Mouse (Mus musculus) thymus, adult 2 months (tissue): ENCODE results near the gene Epha6. TPM values are rescaled to one million over a fixed set of nuclear protein-coding genes. Genes with fewer than 3 reads are reported as not detected.

ENCODE experiments used
- DNase-seq: peaks from one replicate; pipeline ENCODE4 v3.0.0; 2021
- H3K27ac ChIP-seq: fragments of 200-500 bp; 2 replicates; pipeline ENCODE4 v1.5.1; 2012; ENCODE audit warnings: low read length, control low read depth; ENCODE audit not compliant: control insufficient read depth, insufficient read depth
- H3K27me3 ChIP-seq: fragments of 200-500 bp; 2 replicates; pipeline ENCODE4 v1.6.1; 2012; ENCODE audit warnings: mild to moderate bottlenecking, low read length, moderate library complexity, mixed read lengths; ENCODE audit not compliant: control insufficient read depth, insufficient read depth
- H3K36me3 ChIP-seq: fragments of 200-500 bp; 2 replicates; pipeline ENCODE4 v1.6.1; 2012; ENCODE audit warnings: mild to moderate bottlenecking, low read length, moderate library complexity; ENCODE audit not compliant: control insufficient read depth, insufficient read depth
- H3K4me1 ChIP-seq: fragments of 200-500 bp; replicated peaks from 2 replicates; pipeline ENCODE4 v1.6.1; 2012; ENCODE audit warnings: low read length; ENCODE audit not compliant: control insufficient read depth, insufficient read depth
- H3K4me3 ChIP-seq: fragments of 200-500 bp; 2 replicates; pipeline ENCODE4 v1.5.1; 2012; ENCODE audit warnings: mild to moderate bottlenecking, low read length, control low read depth, moderate library complexity; ENCODE audit not compliant: control insufficient read depth, insufficient read depth
- CTCF ChIP-seq: fragments of 200-500 bp; IDR thresholded peaks from 2 replicates; pipeline ENCODE4 v1.5.1; 2012; ENCODE audit warnings: mild to moderate bottlenecking, control low read depth, low read length, moderate library complexity, borderline replicate concordance; ENCODE audit not compliant: control insufficient read depth, poor library complexity, insufficient read depth; ENCODE audit errors: extremely low read depth
- POLR2A ChIP-seq: fragments of 200-500 bp; IDR thresholded peaks from 2 replicates; pipeline ENCODE4 v1.6.1; 2012; ENCODE audit warnings: mild to moderate bottlenecking, low read length, control low read depth, moderate library complexity; ENCODE audit not compliant: control insufficient read depth, poor library complexity, insufficient read depth; ENCODE audit errors: extremely low read depth
- WGBS: fragments of 180-500 bp; shearing (Covaris S2); methylation state at CpG from one replicate; pipeline ENCODE4 v1.1.7; 2018; 5-methylcytosine and 5-hydroxymethylcytosine counted together
- polyA plus RNA-seq: library from polyadenylated mRNA; depleted of rRNA; stranded (reverse); fragments of >200 nt; gene quantifications from 2 replicates; pipeline ENCODE4 v1.2.3, GENCODE M21; 2012

The Epha6 gene
- polyA plus RNA-seq, 1 experiment = not detected

DNA sequence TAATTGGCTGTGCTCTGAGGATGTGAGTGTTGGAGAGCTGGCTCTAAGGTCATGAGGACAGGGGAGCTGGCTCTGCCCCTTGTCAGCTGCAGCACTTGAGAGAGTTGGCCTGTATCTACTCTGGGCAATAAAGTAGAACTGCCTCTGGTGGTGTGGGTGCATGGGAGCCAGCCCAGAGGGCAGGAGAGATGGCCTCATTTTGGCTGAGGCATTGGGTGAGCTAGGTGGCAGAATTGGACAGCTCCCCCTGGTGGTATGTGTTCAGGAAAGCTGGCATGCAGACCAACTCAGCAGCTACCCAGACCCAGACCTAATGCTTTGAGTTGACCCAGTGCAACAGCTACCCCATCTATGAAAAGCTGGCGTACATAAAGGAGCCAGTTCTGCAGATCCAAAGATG lies 170.0 kb downstream of the Epha6 start:
- H3K4me3 ChIP-seq = no peak overlapping the region
- no peaks in the 10 kb centered on the region for H3K36me3 ChIP-seq
- no peak for TF ChIP-seq CTCF
- no peak for TF ChIP-seq POLR2A
- no peak overlapping the region for H3K27ac ChIP-seq
- no peak for DNase-seq
- no peaks in the 10 kb centered on the region for H3K4me1 ChIP-seq
- WGBS = 66% methylated on average over 1 of the region's 1 CpGs
- no peaks in the 10 kb centered on the region for H3K27me3 ChIP-seq

DNA sequence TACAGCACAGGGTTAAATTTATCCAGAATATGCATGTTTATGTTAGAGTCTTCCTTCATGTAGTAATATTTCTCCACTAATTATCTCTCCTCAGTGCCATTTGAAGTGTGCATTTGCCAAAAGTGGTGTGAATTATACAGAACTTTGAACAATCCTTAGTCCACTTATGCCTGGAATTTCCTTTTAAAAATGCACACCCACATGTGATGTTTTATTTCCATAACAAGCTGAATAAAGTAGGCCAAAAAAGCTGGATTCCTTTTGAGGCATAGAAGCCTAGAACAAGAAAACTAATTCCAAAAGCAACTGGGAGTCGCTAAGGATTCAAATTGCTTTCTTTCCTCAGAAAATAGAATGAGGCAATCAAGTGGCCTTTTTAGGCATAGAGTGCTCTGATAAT lies 171.1 kb downstream of the Epha6 start:
- Histone ChIP-seq H3K27me3 (no peaks in the 10 kb centered on the region), H3K4me3 (no peak overlapping the region), H3K4me1 (no peaks in the 10 kb centered on the region), H3K27ac (no peak overlapping the region), H3K36me3 (no peaks in the 10 kb centered on the region)
- TF ChIP-seq POLR2A (no peak), CTCF (no peak)
- 91% methylated on average over 1 of the region's 1 CpGs for WGBS
- no peak for DNase-seq

DNA sequence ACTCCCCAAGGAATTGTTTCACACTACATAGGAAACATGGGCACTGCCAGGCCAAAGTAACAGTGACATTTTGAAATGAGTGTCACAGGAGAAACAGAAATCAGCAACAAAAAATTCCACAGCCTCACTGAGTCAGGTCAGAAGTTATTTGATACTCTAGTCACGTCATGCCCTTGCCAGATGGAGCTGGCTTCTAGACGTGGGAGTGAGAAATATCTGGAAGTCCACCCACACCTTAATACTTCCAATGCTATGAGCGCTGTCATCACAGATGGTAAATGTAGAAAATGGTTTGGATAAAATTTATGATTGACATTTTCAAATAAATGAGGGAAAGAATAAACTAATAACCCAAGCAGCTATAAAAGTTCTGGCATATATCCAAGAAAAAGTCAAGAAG lies 210.0 kb downstream of the Epha6 start:
- no peak overlapping the region for H3K27ac ChIP-seq
- H3K36me3 ChIP-seq = no peaks in the 10 kb centered on the region
- H3K27me3 ChIP-seq = no peaks in the 10 kb centered on the region
- no peak for DNase-seq
- 82% methylated on average over 3 of the region's 3 CpGs for WGBS
- TF ChIP-seq POLR2A (no peak), CTCF (no peak)
- H3K4me1 ChIP-seq = no peaks in the 10 kb centered on the region
- no peak overlapping the region for H3K4me3 ChIP-seq

DNA sequence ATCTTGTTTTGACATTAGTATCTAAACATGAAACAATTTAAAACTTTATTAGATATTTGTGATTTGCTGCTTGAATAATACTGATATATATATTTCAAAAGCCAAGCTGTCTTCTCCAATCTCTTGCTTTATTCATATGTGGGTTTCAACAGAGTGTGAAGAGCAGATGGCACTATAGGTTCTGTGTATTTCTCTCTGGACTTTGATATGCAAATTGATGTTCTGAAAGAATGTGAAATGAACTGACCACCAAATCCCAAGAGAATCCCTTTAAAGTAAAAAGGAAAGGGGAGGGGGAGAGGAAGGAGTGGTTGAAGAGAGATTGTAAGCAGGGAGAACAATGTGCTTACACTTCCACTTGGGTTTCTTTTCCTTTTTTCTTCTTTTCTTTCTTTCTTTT lies 212.4 kb downstream of the Epha6 start:
- Histone ChIP-seq H3K4me3 (no peak overlapping the region), H3K27me3 (no peaks in the 10 kb centered on the region)
- TF ChIP-seq POLR2A (no peak), CTCF (no peak)

DNA sequence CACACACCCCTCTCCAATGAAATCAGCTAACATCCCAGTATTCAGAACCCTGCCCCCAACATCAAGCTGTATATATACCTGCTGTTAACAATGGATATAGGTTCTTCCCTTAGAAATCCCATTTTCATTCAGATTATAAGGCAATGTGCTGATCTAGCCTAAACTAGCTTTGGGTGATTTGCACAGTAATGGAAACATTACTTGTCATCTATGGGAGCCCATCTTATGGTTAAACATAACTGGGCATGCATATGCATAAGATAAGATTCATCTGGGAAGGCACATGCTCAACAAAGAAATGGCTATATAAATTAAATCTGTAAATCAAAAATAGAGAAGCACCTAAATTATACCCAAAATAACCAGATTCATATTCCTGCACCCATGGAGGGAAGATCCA lies 230.2 kb downstream of the Epha6 start:
- H3K36me3 ChIP-seq = no peaks in the 10 kb centered on the region
- no peaks in the 10 kb centered on the region for H3K4me1 ChIP-seq
- DNase-seq = no peak

More for the DNA sequence above, 212.4 kb downstream of the Epha6 start:
- H3K27ac ChIP-seq = no peak overlapping the region
- H3K4me1 ChIP-seq = no peaks in the 10 kb centered on the region
- H3K36me3 ChIP-seq = no peaks in the 10 kb centered on the region
- no peak for DNase-seq

DNA sequence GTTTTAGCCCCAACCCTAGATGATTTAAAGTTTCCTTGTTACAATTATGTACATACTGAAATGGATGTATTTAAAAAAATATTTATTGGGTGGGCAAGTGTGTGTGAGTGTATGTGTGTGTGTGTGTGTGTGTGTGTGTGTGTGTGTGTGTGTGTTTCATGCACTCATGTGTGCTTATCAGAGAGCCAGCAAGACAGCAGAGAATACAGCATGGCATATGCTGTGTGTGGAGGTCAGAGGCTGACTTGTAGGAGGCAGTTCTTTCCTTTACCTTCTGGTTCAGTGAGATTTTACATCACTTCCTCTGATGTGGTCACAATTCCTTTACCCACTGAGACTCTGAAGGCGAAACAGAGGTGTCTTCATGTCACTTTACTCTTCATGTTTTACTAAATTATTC lies 321.4 kb downstream of the Epha6 start:
- Histone ChIP-seq H3K27me3 (no peaks in the 10 kb centered on the region), H3K36me3 (no peaks in the 10 kb centered on the region), H3K27ac (no peak overlapping the region), H3K4me1 (no peaks in the 10 kb centered on the region), H3K4me3 (no peak overlapping the region)
- no peak for DNase-seq
- 63% methylated on average over 1 of the region's 1 CpGs for WGBS
- TF ChIP-seq POLR2A (no peak), CTCF (no peak)

More for the DNA sequence above, 230.2 kb downstream of the Epha6 start:
- TF ChIP-seq CTCF (no peak), POLR2A (no peak)
- no peak overlapping the region for H3K27ac ChIP-seq
- no peaks in the 10 kb centered on the region for H3K27me3 ChIP-seq
- no peak overlapping the region for H3K4me3 ChIP-seq

DNA sequence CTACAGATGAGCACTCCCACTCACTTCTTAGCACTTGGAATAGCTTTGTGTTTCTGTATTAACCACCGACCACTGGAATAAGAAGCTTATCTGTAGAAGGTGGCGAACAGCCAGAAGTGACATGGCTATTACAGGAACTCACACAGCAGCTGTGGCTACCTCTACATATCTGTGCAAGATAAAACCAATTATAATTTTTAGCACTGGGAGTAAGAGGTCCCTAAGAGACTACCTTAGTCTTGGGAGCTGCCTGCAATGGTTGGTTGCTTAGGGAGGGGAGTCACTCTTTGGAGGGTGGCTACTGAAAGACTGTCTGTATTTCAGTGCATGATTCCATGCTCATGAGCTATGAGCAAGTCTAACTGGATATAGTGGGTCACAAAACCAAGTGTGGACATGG lies 331.2 kb downstream of the Epha6 start:
- WGBS = 76% methylated on average over 2 of the region's 2 CpGs
- Histone ChIP-seq H3K4me3 (no peak overlapping the region), H3K27me3 (no peaks in the 10 kb centered on the region), H3K36me3 (no peaks in the 10 kb centered on the region), H3K4me1 (no peaks in the 10 kb centered on the region), H3K27ac (no peak overlapping the region)
- DNase-seq = no peak
- TF ChIP-seq POLR2A = no peak
- TF ChIP-seq CTCF = no peak
